Mouse (Mus musculus) CH12.LX (cell line): ENCODE data around the gene Epgn. TPM values are rescaled to one million over a fixed set of nuclear protein-coding genes. Genes with fewer than 3 reads are reported as not detected.
A peak's percentile ranks its signal among the peaks of the same experiment; 100 is the strongest.

Source experiments
- DNase-seq: peaks from one replicate; pipeline ENCODE4 v3.0.0-alpha.2; 2013; ENCODE audit errors: extremely low read depth
- H3K27ac ChIP-seq: 2 replicates; pipeline ENCODE4 v1.5.1; 2012; ENCODE audit warnings: low read depth, mild to moderate bottlenecking, control low read depth, moderate library complexity; ENCODE audit not compliant: insufficient read depth
- H3K27me3 ChIP-seq: replicated peaks from 2 replicates; pipeline ENCODE3; 2012; ENCODE audit warnings: inconsistent platforms
- H3K36me3 ChIP-seq, 2 experiments: replicated peaks in 1 of 2; 2 replicates each; pipeline versions ENCODE3 to v1.6.1; 2012; ENCODE audit warnings: inconsistent platforms in 1 of 2, low read length in 1 of 2, mild to moderate bottlenecking in 1 of 2, mixed read lengths in 1 of 2, moderate library complexity in 1 of 2; ENCODE audit not compliant: control insufficient read depth in 1 of 2, insufficient read depth in 1 of 2
- H3K4me1 ChIP-seq, 2 experiments: 2 replicates each; pipeline ENCODE4 v1.6.1; 2012; ENCODE audit warnings: inconsistent platforms in 1 of 2, moderate library complexity in 1 of 2; ENCODE audit not compliant: insufficient read depth in 2 of 2, control insufficient read depth in 1 of 2
- H3K4me2 ChIP-seq: 2 replicates; pipeline ENCODE4 v1.6.1; 2012; ENCODE audit warnings: low read depth, mild to moderate bottlenecking, control low read depth; ENCODE audit not compliant: poor library complexity, insufficient read depth, severe bottlenecking
- H3K4me3 ChIP-seq, 3 experiments: fragments of 150-350 bp in 1 of 3; sonication (generic) in 1 of 3; replicated peaks in 1 of 3; 2 replicates each; pipeline versions ENCODE3 to v1.5.1; 2011 to 2012; ENCODE audit warnings: low read depth in 2 of 3, low read length in 2 of 3, mild to moderate bottlenecking in 2 of 3, moderate library complexity in 2 of 3, control low read depth in 1 of 3, improper control_type of control experiment in 1 of 3, inconsistent platforms in 1 of 3, mixed read lengths in 1 of 3; ENCODE audit not compliant: poor library complexity in 1 of 3
- H3K79me2 ChIP-seq: replicated peaks from 2 replicates; pipeline ENCODE4 v1.6.1; 2012; ENCODE audit warnings: mild to moderate bottlenecking, moderate library complexity; ENCODE audit not compliant: control insufficient read depth, poor library complexity, insufficient read depth, severe bottlenecking; ENCODE audit errors: extremely low read depth
- H3K9ac ChIP-seq: 2 replicates; pipeline ENCODE4 v1.6.1; 2012; ENCODE audit warnings: low read depth, mild to moderate bottlenecking, control low read depth, moderate library complexity; ENCODE audit not compliant: insufficient read depth
- H3K9me3 ChIP-seq: replicated peaks from 2 replicates; pipeline ENCODE3; 2012; ENCODE audit warnings: low read length, inconsistent platforms, mixed read lengths
- CHD1 ChIP-seq: IDR thresholded peaks from 2 replicates; pipeline ENCODE4 v1.6.1; 2012; ENCODE audit warnings: low read depth, low read length, improper control_type of control experiment, inconsistent platforms
- CTCF ChIP-seq, 2 experiments: IDR thresholded peaks in 1 of 2; conservative IDR thresholded peaks in 1 of 2; 2 replicates each; pipeline ENCODE4 v1.5.1; 2011 to 2012; ENCODE audit warnings: low read depth in 2 of 2, low read length in 2 of 2, improper control_type of control experiment in 1 of 2, inconsistent platforms in 1 of 2, mild to moderate bottlenecking in 1 of 2, moderate library complexity in 1 of 2
- ETS1 ChIP-seq: conservative IDR thresholded peaks from 2 replicates; pipeline ENCODE4 v1.6.1; 2012; ENCODE audit warnings: low read depth, mild to moderate bottlenecking, inconsistent platforms, low read length, improper control_type of control experiment, moderate library complexity
- JUND ChIP-seq: conservative IDR thresholded peaks from 2 replicates; pipeline ENCODE4 v1.6.1; 2011; ENCODE audit warnings: low read depth, low read length, improper control_type of control experiment
- MAFK ChIP-seq: IDR thresholded peaks from 2 replicates; pipeline ENCODE4 v1.6.1; 2011; ENCODE audit warnings: low read length, improper control_type of control experiment; ENCODE audit not compliant: insufficient replicate concordance
- MAX ChIP-seq: IDR thresholded peaks from 2 replicates; pipeline ENCODE4 v1.6.1; 2011; ENCODE audit warnings: low read length, improper control_type of control experiment
- MAZ ChIP-seq: IDR thresholded peaks from 2 replicates; pipeline ENCODE4 v1.6.1; 2012; ENCODE audit warnings: low read depth, mild to moderate bottlenecking, inconsistent platforms, low read length, improper control_type of control experiment, moderate library complexity
- NELFE ChIP-seq: IDR thresholded peaks from 2 replicates; pipeline ENCODE4 v1.6.1; 2011; ENCODE audit warnings: low read depth, low read length, improper control_type of control experiment
- NRF1 ChIP-seq: IDR thresholded peaks from 2 replicates; pipeline ENCODE4 v1.6.1; 2014; ENCODE audit warnings: low read depth, mild to moderate bottlenecking, inconsistent platforms, low read length, improper control_type of control experiment, moderate library complexity
- RAD21 ChIP-seq: IDR thresholded peaks from 2 replicates; pipeline ENCODE4 v1.6.1; 2011; ENCODE audit warnings: low read depth, mild to moderate bottlenecking, low read length, improper control_type of control experiment, moderate library complexity
- SIN3A ChIP-seq: IDR thresholded peaks from 2 replicates; pipeline ENCODE4 v1.6.1; 2012; ENCODE audit warnings: low read length, improper control_type of control experiment, inconsistent platforms
- SMC3 ChIP-seq: IDR thresholded peaks from 2 replicates; pipeline ENCODE4 v1.6.1; 2011; ENCODE audit warnings: low read depth, low read length, improper control_type of control experiment
- TCF12 ChIP-seq: IDR thresholded peaks from 2 replicates; pipeline ENCODE4 v1.6.1; 2014; ENCODE audit warnings: low read depth, mild to moderate bottlenecking, inconsistent platforms, low read length, improper control_type of control experiment
- ZC3H11A ChIP-seq: IDR thresholded peaks from 2 replicates; pipeline ENCODE4 v1.6.1; 2012; ENCODE audit warnings: low read depth, mild to moderate bottlenecking, inconsistent platforms, low read length, improper control_type of control experiment
- ZMIZ1 ChIP-seq: IDR thresholded peaks from 2 replicates; pipeline ENCODE4 v1.6.1; 2012; ENCODE audit warnings: low read depth, mild to moderate bottlenecking, inconsistent platforms, low read length, improper control_type of control experiment
- dilution Hi-C: fragments of 300-500 bp; cut with MboI; formaldehyde crosslinking; loops from 2 replicates; pipeline ENCODE4 v1.14.3; 2020; ENCODE audit warnings: low sequenced_read_pairs; ENCODE audit not compliant: extremely low pct_unique_long_range_greater_than_20kb, extremely low pct_ligation_motif_present
- in situ Hi-C: fragments of 300-500 bp; cut with MboI; formaldehyde crosslinking; loops from 3 replicates; pipeline ENCODE4 v1.14.3; 2019; ENCODE audit warnings: low sequenced_read_pairs, low pct_ligation_motif_present, low pct_unique_long_range_greater_than_20kb, mixed read lengths
- polyA plus RNA-seq: library from polyadenylated mRNA; unstranded; fragments of >175 nt; gene quantifications from 2 replicates; pipeline ENCODE4 v1.2.1, GENCODE M21; 2012; ENCODE audit warnings: low read depth; ENCODE audit not compliant: insufficient read length
- total RNA-seq, 2 experiments: library from RNA; depleted of rRNA; stranded (reverse); fragments of 300-350 nt in 1 of 2; fragments of >200 nt in 1 of 2; gene quantifications; 2 replicates each; pipeline ENCODE4 v1.2.3; 2012 to 2014

The Epgn gene
- total and polyA plus RNA-seq, 3 experiments, result not detected

DNA sequence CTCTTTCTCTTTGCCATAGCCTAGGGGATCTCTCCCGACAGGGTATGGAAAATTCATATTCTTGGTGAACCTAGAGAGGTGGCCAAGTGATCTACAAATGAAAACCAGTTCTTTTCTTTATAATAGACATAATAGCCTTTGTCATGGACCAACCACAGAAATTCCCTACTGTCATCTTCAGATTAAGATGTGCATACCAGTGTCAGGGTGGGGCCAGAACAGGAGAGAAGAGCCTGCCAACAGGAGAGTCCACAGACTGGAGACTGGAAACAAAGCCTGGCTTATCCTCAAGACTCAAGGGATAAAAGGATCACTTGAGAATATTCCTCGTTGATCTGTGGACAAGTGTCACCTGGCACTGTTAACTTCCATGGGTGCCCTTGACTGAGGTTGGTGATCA lies 10.5 kb downstream of the Epgn start:
- Histone ChIP-seq H3K27ac (no peak overlapping the region), H3K79me2 (no peaks in the 10 kb centered on the region), H3K36me3 (no peaks in the 10 kb centered on the region), H3K9me3 (no peaks in the 10 kb centered on the region), H3K4me1 (peaks cover 0 to 2% of the 10 kb centered on the region in 2 experiments; a peak in 1 of 4 replicates), H3K4me3 (no peak overlapping the region), H3K9ac (no peak overlapping the region)
- dilution Hi-C loops, result no loop called here
- in situ Hi-C loops, result loop anchor here (25.0 kb wide), 1 partner anchor 275 kb away; no protein-coding TSS in a partner anchor
- DNase-seq, result no peak
- TF ChIP-seq MAZ (no peak), NELFE (no peak), CHD1 (no peak), TCF12 (no peak), SMC3 (no peak), CTCF (conservative IDR thresholded peaks at IDR 0.05 in 1 of 2, IDR thresholded peaks at IDR 0.05 in 1 of 2; ENCODE audit: low read depth in 2 of 2, low read length in 2 of 2) (no peak), SIN3A (no peak), ETS1 (no peak), JUND (no peak), ZMIZ1 (no peak), ZC3H11A (no peak)
- TF ChIP-seq, all 38 proteins: peak for 0
- Histone ChIP-seq H3K27me3 (no peaks in the 10 kb centered on the region), H3K4me2 (no peak overlapping the region)

DNA sequence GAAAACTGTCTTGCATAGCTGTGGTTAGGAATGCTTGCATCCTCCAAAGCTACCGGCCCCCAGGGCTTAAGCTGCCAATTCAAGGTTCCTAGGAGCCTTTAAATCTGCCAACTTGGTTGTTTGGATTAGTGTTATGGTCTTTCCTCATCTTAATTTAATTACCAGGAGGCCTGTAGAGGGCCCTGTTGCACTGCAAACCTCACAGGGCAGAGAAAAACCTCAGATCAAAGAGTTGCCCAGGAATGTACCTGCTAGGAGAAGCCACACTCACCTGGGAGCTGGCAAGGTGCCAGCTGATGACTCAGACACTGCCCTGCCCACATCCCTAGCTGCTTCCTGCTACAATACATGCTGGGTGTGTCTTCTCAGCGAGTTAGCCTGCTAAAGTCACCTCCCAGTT lies 11.3 kb downstream of the Epgn start:
- Histone ChIP-seq H3K36me3 (no peaks in the 10 kb centered on the region), H3K27ac (no peak overlapping the region), H3K79me2 (no peaks in the 10 kb centered on the region), H3K9me3 (no peaks in the 10 kb centered on the region), H3K4me3 (no peak overlapping the region), H3K27me3 (no peaks in the 10 kb centered on the region), H3K4me2 (no peak overlapping the region), H3K9ac (no peak overlapping the region)
- peak; percentile 6 for DNase-seq
- TF ChIP-seq MAX, result no peak
- no peak for TF ChIP-seq NRF1
- no peak for TF ChIP-seq MAFK
- TF ChIP-seq RAD21, result peak; percentile 70
- peak; percentile 53 for TF ChIP-seq SMC3
- peak in 1 of 2 experiments; percentile 61; a peak in 2 of 4 replicates for TF ChIP-seq CTCF (conservative IDR thresholded peaks at IDR 0.05 in 1 of 2, IDR thresholded peaks at IDR 0.05 in 1 of 2; ENCODE audit: low read depth in 2 of 2, low read length in 2 of 2)
- TF ChIP-seq, all 38 proteins: peak for 3
- H3K4me1 ChIP-seq, result peaks cover 0 to 2% of the 10 kb centered on the region in 2 experiments; a peak in 1 of 4 replicates
- in situ Hi-C loops, result loop anchor here (25.0 kb wide), 1 partner anchor 274 kb away; no protein-coding TSS in a partner anchor
- dilution Hi-C loops, result no loop called here
